Mouse (Mus musculus) bone marrow macrophage, adult 2 months (primary cell): ENCODE measurements around the gene 4930524J08Rik.

Source experiments
- CTCF ChIP-seq: IDR thresholded peaks from 2 replicates; pipeline ENCODE4 v1.5.1; 2012; ENCODE audit warnings: low read depth, mild to moderate bottlenecking, low read length, moderate library complexity
- POLR2A ChIP-seq: IDR thresholded peaks from 2 replicates; pipeline ENCODE4 v1.6.1; 2012; ENCODE audit warnings: mild to moderate bottlenecking, low read depth, low read length, borderline replicate concordance

GRCm38 (mm10) chr5:99952513-99952912 is 26.3 kb upstream of the 4930524J08Rik start:
- TF ChIP-seq CTCF (no peak), POLR2A (no peak)
